Mouse (Mus musculus) E14TG2a.4 (cell line): ENCODE results near the gene Ssmem1.
A peak's percentile ranks its signal among the peaks of the same experiment; 100 is the strongest.

ENCODE experiments used
- H3K27me3 ChIP-seq: 2 replicates; pipeline ENCODE4 v1.6.1; 2014; ENCODE audit warnings: low read length, control low read depth; ENCODE audit not compliant: insufficient read depth
- H3K36me3 ChIP-seq: 2 replicates; pipeline ENCODE4 v1.6.1; 2014; ENCODE audit warnings: low read length, control low read depth; ENCODE audit not compliant: insufficient read depth
- H3K4me1 ChIP-seq: replicated peaks from 2 replicates; pipeline ENCODE4 v1.6.1; 2014; ENCODE audit warnings: low read depth, low read length, control low read depth
- H3K4me3 ChIP-seq: replicated peaks from 2 replicates; pipeline ENCODE4 v1.5.1; 2014; ENCODE audit warnings: mild to moderate bottlenecking, low read length
- H3K9me3 ChIP-seq: 2 replicates; pipeline ENCODE4 v1.6.1; 2014; ENCODE audit warnings: low read length, control low read depth
- CTCF ChIP-seq: conservative IDR thresholded peaks from 2 replicates; pipeline ENCODE4 v1.5.1; 2014; ENCODE audit warnings: low read length
- NANOG ChIP-seq: IDR thresholded peaks from 2 replicates; pipeline ENCODE4 v1.6.1; 2014; ENCODE audit warnings: borderline replicate concordance, low read length, mixed read lengths
- POU5F1 ChIP-seq: IDR thresholded peaks from 2 replicates; pipeline ENCODE4 v1.6.1; 2014; ENCODE audit warnings: low read length, borderline replicate concordance

Gene Ssmem1

DNA sequence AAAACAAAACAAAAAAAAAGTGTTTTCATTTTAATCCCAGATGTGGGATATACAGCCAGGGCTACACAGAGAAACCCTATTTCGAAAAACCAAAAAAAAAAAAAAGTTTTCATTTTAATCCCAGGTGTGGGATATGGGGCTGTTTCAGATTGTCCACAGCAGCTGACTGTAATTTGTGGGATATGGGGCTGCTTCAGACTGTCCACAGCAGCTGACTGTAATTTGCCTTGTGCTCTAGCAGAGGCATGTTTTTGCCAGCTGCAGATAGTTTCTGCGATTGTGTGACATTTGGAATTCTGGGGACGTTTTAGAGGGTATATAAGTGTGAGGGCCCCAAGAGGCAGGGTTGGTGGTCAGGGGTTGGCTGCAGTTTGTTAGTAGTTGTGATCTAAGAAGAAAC is 37.9 kb upstream of the Ssmem1 start:
- H3K4me3 ChIP-seq = no peak overlapping the region
- no peak for TF ChIP-seq POU5F1
- no peak for TF ChIP-seq CTCF
- TF ChIP-seq NANOG = no peak
- peaks cover 14% of the 10 kb centered on the region for H3K4me1 ChIP-seq
- H3K36me3 ChIP-seq = peaks cover 5% of the 10 kb centered on the region; the same call in 1 of the 2 replicates
- H3K9me3 ChIP-seq = no peaks in the 10 kb centered on the region
- H3K27me3 ChIP-seq = 0 out of 2 replicates have a peak, but pooled peaks cover 11% of the 10 kb centered on the region

DNA sequence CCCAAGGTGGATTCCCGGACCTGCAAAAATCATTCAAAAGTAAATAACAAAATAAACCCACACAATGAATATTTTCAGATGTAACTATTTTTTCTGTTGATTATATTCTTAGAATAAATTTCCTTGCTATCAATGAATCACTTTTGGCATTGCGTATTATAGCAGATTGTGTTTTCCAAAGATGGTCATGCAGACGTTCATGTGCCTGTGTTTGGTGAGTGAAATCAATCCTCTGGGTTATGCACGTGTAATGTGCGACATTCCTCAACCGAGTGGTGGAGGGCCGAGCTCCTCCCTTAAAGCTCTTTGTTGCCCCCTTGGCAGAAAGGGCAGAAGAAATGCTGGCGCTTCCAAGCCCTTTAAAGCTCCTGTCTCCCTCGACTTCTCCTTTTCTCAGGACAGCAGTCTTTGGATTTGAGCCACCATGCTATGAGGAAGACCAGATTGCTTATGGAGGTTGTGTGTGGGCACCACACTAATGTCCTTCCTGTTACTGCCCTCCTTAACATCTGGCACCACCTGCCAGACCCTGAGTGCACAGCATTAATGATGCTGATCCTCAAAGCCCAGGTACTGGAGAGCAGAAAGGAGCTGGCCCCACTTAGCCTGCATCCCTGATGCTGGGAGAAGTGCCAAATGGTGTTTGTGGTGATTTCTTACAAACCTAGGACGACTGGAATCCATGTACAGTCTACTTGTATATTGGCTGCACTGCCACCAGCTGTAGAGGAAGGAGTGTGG is 33.5 kb upstream of the Ssmem1 start:
- no peak for TF ChIP-seq NANOG
- TF ChIP-seq POU5F1 = no peak
- TF ChIP-seq CTCF = no peak
- Histone ChIP-seq H3K36me3 (peaks cover 45% of the 10 kb centered on the region), H3K9me3 (no peaks in the 10 kb centered on the region), H3K4me3 (no peak overlapping the region), H3K27me3 (no peaks in the 10 kb centered on the region), H3K4me1 (0 out of 2 replicates have a peak, but pooled peaks cover 3% of the 10 kb centered on the region)

- Histone ChIP-seq H3K4me3 (no peak overlapping the region), H3K9me3 (no peaks in the 10 kb centered on the region), H3K36me3 (peaks cover 55% of the 10 kb centered on the region), H3K4me1 (0 out of 2 replicates have a peak, but pooled peaks cover 3% of the 10 kb centered on the region), H3K27me3 (no peaks in the 10 kb centered on the region)
- TF ChIP-seq CTCF (no peak), POU5F1 (no peak), NANOG (no peak)
Observed at GRCm38 (mm10) chr6:30477210-30477714, 32.4 kb upstream of the Ssmem1 start.

DNA sequence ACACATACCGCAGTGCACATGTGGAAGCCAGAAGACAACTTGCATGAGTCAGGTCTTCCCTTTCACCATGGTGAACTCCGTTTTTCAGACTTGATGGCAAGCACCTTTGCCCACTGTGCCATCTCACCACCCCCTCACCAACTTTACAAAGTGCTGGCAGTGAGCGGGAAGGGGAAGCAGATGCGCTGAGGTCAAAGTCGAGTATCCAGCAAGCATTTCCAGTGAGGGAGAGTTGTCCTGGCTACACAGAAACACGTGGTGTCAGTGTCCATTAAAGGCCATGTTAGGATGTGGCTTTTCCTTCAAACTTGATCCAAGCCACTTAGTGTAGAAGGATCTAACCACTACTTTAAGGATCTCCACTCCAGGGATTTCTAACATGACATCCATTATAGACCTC is 31.9 kb upstream of the Ssmem1 start:
- no peak for TF ChIP-seq POU5F1
- no peak for TF ChIP-seq NANOG
- TF ChIP-seq CTCF = no peak
- Histone ChIP-seq H3K9me3 (no peaks in the 10 kb centered on the region), H3K4me1 (0 out of 2 replicates have a peak, but pooled peaks cover 3% of the 10 kb centered on the region), H3K4me3 (no peak overlapping the region), H3K27me3 (no peaks in the 10 kb centered on the region), H3K36me3 (peaks cover 61% of the 10 kb centered on the region)

GRCm38 (mm10) chr6:30479418-30479817 is 30.2 kb upstream of the Ssmem1 start:
- Histone ChIP-seq H3K9me3 (no peaks in the 10 kb centered on the region), H3K36me3 (peaks cover 77% of the 10 kb centered on the region)
- no peak for TF ChIP-seq POU5F1
- TF ChIP-seq NANOG = no peak
- TF ChIP-seq CTCF = no peak

GRCm38 (mm10) chr6:30482908-30483307 is 26.7 kb upstream of the Ssmem1 start:
- TF ChIP-seq NANOG = no peak
- TF ChIP-seq POU5F1 = no peak
- TF ChIP-seq CTCF = no peak
- H3K4me1 ChIP-seq = no peaks in the 10 kb centered on the region
- H3K4me3 ChIP-seq = no peak overlapping the region
- no peaks in the 10 kb centered on the region for H3K9me3 ChIP-seq
- no peaks in the 10 kb centered on the region for H3K27me3 ChIP-seq
- H3K36me3 ChIP-seq = peaks cover 100% of the 10 kb centered on the region

More at GRCm38 (mm10) chr6:30479418-30479817, 30.2 kb upstream of the Ssmem1 start:
- Histone ChIP-seq H3K4me3 (no peak overlapping the region), H3K4me1 (0 out of 2 replicates have a peak, but pooled peaks cover 3% of the 10 kb centered on the region), H3K27me3 (no peaks in the 10 kb centered on the region)

- H3K9me3 ChIP-seq = no peaks in the 10 kb centered on the region
- no peaks in the 10 kb centered on the region for H3K27me3 ChIP-seq
- H3K36me3 ChIP-seq = peaks cover 100% of the 10 kb centered on the region
- no peak for TF ChIP-seq POU5F1
- TF ChIP-seq NANOG = no peak
- no peak for TF ChIP-seq CTCF
- no peak overlapping the region for H3K4me3 ChIP-seq
- no peaks in the 10 kb centered on the region for H3K4me1 ChIP-seq
Observed at GRCm38 (mm10) chr6:30486504-30486903, 23.1 kb upstream of the Ssmem1 start.

DNA sequence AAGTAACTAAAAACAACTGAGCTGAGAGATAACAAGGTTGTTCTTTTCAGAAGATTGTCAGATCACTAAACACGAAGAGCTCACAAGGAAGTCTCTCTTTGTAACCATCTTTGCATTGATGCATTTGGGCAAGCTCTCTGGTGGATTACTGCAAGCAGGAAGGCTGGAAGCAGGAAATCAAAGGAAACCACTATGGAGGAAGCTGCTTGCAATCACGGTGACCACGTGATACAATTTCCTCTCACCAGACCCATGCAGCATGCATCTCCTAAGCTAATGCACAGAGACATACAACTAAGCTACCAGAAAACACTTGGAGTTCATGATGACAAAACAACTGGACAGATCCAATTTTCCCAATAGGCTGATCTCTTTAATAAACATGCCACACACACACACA is 10.6 kb upstream of the Ssmem1 start:
- TF ChIP-seq CTCF (no peak), POU5F1 (no peak), NANOG (no peak)
- H3K27me3 ChIP-seq = no peaks in the 10 kb centered on the region
- H3K4me1 ChIP-seq = peaks cover 4% of the 10 kb centered on the region; the same call in 1 of the 2 replicates
- H3K9me3 ChIP-seq = no peaks in the 10 kb centered on the region
- H3K36me3 ChIP-seq = peaks cover 97% of the 10 kb centered on the region
- H3K4me3 ChIP-seq = no peak overlapping the region

DNA sequence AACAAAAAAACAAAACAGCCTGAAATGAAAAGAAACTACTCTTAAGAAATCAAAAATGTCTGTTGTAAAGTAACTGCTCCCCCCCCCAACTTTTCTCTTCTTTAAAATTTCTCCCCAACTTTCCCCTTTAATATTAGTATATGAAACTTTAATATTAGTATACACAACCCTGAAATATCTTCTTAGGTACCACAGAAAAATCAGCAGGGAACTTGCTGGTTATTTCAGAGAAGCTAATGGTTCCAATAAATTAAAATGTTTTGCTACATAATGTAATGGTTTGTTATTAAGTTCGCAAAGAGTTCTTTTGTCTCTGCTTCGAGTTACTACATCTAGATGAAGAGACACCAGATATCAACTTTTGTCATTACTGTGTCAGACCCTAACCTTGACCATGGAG is 825 bp upstream of the Ssmem1 start:
- H3K4me1 ChIP-seq = peaks cover 41% of the 10 kb centered on the region
- peaks cover 44% of the 10 kb centered on the region for H3K36me3 ChIP-seq
- TF ChIP-seq CTCF (no peak), POU5F1 (no peak), NANOG (no peak)
- H3K27me3 ChIP-seq = no peaks in the 10 kb centered on the region
- peak overlapping the region; percentile 91 for H3K4me3 ChIP-seq
- H3K9me3 ChIP-seq = no peaks in the 10 kb centered on the region
